Mouse (Mus musculus) cerebellum, adult 2 months (tissue): ENCODE results near the gene Shc1.

Source experiments
- CTCF ChIP-seq: fragments of 200-500 bp; IDR thresholded peaks from 2 replicates; pipeline ENCODE4 v1.5.1; 2011; ENCODE audit warnings: low read depth, mild to moderate bottlenecking, control low read depth, low read length, moderate library complexity, borderline replicate concordance; ENCODE audit not compliant: insufficient read depth
- POLR2A ChIP-seq: fragments of 200-500 bp; IDR thresholded peaks from 2 replicates; pipeline ENCODE4 v1.6.1; 2011; ENCODE audit warnings: low read length, control low read depth, borderline replicate concordance; ENCODE audit not compliant: insufficient read depth

GRCm38 (mm10) chr3:89440691-89441090 lies 22.4 kb downstream of the Shc1 start:
- no peak for TF ChIP-seq CTCF
- TF ChIP-seq POLR2A, result no peak
